Comparison of ENCODE assay signal across 15 mouse cellular contexts in the genomic region with DNA sequence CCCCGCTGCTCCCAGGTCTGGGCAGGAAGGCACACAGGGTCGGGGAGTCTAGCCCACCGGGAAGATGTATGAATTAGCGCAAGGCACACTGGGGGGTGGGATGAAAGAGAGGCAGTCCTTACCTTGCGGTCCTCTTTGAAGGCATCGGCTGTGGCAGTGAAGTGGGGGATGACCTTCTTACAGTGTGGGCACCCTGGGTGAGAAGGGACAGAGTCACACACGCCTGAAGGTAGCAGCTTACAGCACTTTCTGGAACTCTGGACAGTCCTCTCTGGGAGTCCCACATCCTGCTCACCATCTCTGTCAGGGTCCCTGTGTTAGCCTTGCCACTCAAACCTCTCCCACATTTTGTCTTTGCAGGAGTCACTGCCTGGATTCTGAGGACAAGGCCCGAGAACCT.
"Had no signal": no experiment of that assay in that cellular context is flagged by ENCODE, and none has a peak within 500 bp of the region (broad histone marks: within the 10 kb centered on the region; RNA-seq: fewer than 3 reads in every experiment).

No protein-coding gene starts in this region.

- H3K9ac ChIP-seq: neural tube, embryonic 13.5 days; neural tube, embryonic 15.5 days; stomach, embryonic 15.5 days had no signal

- H3K36me3 ChIP-seq: neural tube, embryonic 13.5 days; neural tube, embryonic 15.5 days; stomach, embryonic 15.5 days had no signal

- H3K9me3 ChIP-seq: neural tube, embryonic 13.5 days; neural tube, embryonic 15.5 days; stomach, embryonic 15.5 days had no signal

- H3K27ac ChIP-seq: neural tube, embryonic 13.5 days; neural tube, embryonic 15.5 days; stomach, embryonic 15.5 days; stomach, postnatal 0 days had no signal

- H3K27me3 ChIP-seq: neural tube, embryonic 13.5 days; neural tube, embryonic 15.5 days; stomach, embryonic 15.5 days had no signal

- H3K4me2 ChIP-seq: neural tube, embryonic 13.5 days; neural tube, embryonic 15.5 days; stomach, embryonic 15.5 days had no signal

- H3K4me3 ChIP-seq: neural tube, embryonic 13.5 days; neural tube, embryonic 15.5 days; stomach, embryonic 15.5 days had no signal

- DNase-seq: retina, postnatal 1 day; right cerebral cortex, adult 18-20 months; right cerebral cortex, postnatal 14 days; right cerebral cortex, postnatal 25 days; spleen, adult 18-20 months; thymus, adult 18-20 months; thymus, adult 2 months; thymus, postnatal 14 days; thymus, postnatal 25 days; thymus, postnatal 36 days; thymus, postnatal 4 days had no signal

- H3K4me1 ChIP-seq: stomach, embryonic 15.5 days had no signal
